Mouse (Mus musculus): Measurements from ENCODE around the gene Bicdl1.

DNA sequence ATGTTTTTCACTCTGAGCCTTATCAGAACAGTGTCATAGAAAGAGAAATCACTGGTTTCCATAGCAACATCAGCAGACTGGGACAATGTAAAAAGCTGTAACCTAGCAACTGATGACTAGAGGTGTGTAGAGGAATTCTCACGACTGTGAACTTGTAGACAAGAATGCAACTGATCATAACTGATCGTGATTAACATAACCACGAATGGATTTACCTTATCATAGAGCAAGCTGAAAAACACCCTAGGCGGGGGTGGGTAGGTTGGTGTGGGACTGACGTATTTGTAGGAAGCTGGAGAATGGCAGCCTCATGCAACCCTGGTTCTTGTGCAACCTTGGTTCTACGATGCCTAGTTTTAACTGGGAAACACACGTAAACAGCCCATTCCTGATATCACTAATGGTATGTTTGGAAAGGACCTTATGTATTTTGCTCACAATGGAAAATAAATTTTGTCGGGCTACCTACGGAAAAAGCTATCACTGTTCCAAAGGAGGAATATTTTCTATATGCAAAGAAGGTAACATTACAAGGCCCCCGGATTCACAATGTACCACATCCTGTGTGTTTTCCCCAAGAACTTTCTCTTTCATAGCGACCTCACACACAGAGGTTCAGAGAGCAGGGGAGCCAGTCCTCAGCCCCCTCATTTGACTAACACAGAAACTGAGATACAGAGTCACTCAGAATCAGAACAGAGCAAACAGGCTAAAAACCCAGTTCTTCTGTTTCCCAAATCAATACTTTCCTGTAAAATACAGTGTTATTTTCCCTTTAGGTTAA, 19.6 kb downstream of the Bicdl1 start:
- TF ChIP-seq CTCF (conservative IDR thresholded peaks at IDR 0.05; ENCODE audit: insufficient read depth, insufficient read length, low read depth, low read length) (no peak), POLR2A (IDR thresholded peaks at IDR 0.05; ENCODE audit: low read depth, low read length) (no peak)

Data from kidney, adult 2 months (tissue).